Mouse (Mus musculus) kidney, embryonic 16.5 days (tissue): ENCODE measurements around the gene Fbrsl1. TPM values are rescaled to one million over a fixed set of nuclear protein-coding genes. Genes with fewer than 3 reads are reported as not detected.

Source experiments
- polyA plus RNA-seq: library from polyadenylated mRNA; unstranded; fragments of >200 nt; fragmentation: Nextera tagmentation; extraction: Ambion mirVana; gene quantifications from 2 replicates; pipeline ENCODE4 v1.2.1, GENCODE M21; 2015

Gene Fbrsl1
- polyA plus RNA-seq, 1 experiment from 2014 or later = 9.8 TPM

Other genes with a start within 250 kb of the Fbrsl1 start
- gene Ankle2, start 217.5 kb downstream of the Fbrsl1 start, polyA plus RNA-seq = 24.3 and 25.5 TPM in 2 replicates
- gene Pgam5, start 178.6 kb downstream of the Fbrsl1 start, polyA plus RNA-seq = 68.5 and 74.5 TPM in 2 replicates
- gene Pxmp2, start 162.3 kb downstream of the Fbrsl1 start, polyA plus RNA-seq = 25.1 and 27.3 TPM in 2 replicates
- 30.3 and 32.1 TPM in 2 replicates for gene Pole, start 162.2 kb downstream of the Fbrsl1 start, polyA plus RNA-seq
- 1.1 and 1.2 TPM in 2 replicates for gene P2rx2, start 105.3 kb downstream of the Fbrsl1 start, polyA plus RNA-seq
- gene Lrcol1, start 103.8 kb downstream of the Fbrsl1 start, polyA plus RNA-seq = not detected in 2 replicates
- 0.44 and 0.69 TPM in 2 replicates for gene Galnt9, start 95.9 kb upstream of the Fbrsl1 start, polyA plus RNA-seq
- gene Noc4l, start 204.9 kb upstream of the Fbrsl1 start, polyA plus RNA-seq = 58.9 and 65.0 TPM in 2 replicates
- gene Ddx51, start 204.9 kb upstream of the Fbrsl1 start, polyA plus RNA-seq = 19.8 and 28.2 TPM in 2 replicates